Mouse (Mus musculus): Measurements from ENCODE around the gene Olfr1411. TPM values are rescaled to one million over a fixed set of nuclear protein-coding genes. Genes with fewer than 3 reads are reported as not detected.

Gene Olfr1411
- total RNA-seq, 2 experiments from 2014 or later: not detected

DNA sequence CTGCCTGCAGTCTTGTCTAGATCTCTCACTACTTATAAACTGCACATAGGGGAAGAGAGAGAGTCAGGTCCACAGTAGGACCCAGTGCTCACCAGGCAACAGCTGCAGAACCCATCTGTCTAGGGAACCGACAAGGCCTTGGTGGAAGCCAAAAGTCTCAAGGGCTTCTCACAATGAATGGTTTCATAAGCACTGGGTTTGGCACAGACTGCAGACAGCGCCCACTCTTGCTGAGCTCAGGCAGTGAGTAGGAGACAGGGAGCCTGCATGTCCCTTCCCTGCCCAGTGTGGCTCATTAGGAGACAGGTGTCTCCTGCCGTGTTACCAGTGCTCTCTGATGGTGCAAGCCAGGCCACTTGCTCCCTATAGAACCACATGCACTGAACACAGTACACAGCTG, 44.0 kb downstream of the Olfr1411 start:
- DNase-seq (ENCODE audit: low spot score in 2 of 2): peak; percentile 77 to 90

DNA sequence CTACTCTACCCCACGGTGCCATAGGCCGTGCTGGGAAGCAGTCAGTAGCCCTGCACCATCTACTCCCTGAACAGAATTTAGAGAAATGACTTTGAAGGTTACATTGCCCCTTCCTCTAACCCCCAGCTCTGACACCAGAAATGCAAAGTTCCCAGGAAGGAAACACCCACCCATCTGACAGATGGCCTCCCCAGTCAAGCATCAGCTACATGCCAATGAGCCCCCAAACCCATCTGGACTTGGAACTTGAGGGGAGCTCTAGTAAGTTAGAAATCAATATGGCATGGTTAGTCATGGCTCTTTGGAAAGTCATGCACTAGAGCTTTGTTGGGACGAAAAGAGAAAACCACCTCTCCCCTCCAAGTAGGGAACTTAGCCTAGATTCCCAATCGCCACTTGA, 44.5 kb downstream of the Olfr1411 start:
- DNase-seq (ENCODE audit: low spot score in 2 of 2): peak; percentile 56 to 69

DNA sequence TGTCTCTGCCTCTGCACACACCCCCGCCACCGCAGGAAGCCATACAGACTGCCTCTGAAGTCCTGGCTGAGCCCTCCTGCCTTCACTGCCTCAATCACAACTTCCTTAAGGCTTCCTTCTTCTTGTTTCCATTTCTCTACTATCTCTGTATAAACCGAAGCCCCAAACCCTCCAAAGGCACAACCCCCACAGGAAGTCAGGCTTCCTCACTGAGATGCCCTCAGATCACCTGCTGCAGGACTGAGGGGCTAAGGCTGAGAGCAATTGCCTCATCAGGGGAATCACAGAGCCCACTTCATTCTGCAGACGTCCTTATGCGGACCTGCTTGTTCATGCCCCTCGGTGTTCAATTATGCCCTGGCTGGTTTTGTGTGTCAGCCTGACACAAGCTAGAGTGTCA, 46.2 kb downstream of the Olfr1411 start:
- DNase-seq (ENCODE audit: low spot score in 2 of 2): no peak

DNA sequence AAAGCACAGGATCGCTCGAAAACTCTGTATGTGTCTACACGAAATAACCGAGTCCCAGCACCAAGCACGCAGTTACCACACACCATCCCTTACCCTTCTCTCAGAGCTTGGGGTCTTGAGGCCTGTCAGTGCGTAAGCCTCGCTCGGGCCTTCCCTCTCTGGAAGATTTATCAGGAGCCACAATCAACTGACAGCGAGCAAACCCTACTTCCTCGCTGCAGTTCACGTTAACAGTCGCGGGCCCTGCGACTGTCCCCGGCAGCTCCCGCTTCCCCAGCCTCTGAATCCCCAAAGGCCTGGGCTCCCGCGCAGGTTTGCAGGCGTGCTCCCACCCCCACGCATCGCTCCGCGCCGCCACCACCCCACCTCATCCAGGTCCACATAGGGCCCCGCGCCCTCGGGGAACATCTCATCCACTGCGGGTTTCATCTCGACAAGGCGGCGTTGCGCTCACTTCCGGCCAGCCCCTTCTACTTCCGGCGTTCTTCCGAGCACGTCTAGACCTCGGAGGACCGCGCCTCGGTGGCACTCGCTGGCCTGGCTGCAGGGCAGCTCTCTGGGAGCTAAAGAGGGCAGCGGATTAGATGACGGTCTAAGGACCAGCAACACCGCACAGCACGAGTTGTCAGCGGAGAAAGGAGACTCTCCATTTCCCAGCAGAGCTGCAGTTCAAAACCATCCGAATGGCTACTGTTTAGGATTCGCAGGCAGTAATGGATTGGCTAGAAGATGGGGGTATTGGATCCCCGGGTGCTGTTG, 47.5 kb downstream of the Olfr1411 start, which contains the start of gene Cops9:
Gene Cops9, minus strand, starts transcription at position 472 of the 759 bp plus-strand sequence.
- DNase-seq (ENCODE audit: low spot score in 2 of 2): peak; percentile 80 to 93

DNA sequence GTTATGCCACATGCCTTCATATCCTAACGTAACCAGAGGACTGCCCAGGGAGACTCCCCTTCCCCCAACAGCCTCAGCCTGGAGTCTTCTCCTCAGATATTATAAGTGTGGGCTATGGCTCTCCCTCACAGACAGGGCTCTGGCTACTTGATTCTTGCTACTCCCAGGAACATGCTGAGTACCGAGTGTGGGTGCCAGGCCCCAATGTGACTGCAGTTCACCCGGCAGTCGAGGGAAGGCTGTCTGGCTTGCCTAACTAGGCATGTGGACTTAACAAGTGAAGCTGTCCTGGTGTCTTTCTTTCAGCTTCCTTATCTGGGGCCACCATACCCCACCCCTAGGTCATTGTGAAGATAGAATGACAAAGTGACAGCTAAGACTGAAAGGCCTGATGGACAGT, 49.5 kb downstream of the Olfr1411 start:
- no peak for DNase-seq (ENCODE audit: low spot score in 2 of 2)

DNA sequence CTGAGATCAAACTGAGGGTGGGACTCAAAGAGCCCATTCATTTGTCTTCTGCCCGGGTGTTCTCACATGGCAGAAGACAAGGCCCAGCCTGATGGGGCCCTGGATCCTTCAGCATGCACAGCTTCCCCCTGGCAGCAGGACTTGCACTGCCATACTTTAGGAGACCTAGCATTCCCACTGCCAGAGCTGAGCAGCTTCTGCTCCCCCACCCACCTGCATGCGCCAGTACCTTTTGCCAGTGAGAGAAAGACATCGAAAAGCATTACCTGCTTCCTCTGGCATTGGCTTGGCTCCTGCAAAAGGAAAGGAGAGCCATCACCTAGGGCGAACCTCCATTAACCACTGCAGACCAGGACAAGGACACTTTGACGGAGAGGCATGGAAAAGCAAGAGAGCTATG, 50.7 kb downstream of the Olfr1411 start:
- DNase-seq (ENCODE audit: low spot score in 2 of 2): no peak

DNA sequence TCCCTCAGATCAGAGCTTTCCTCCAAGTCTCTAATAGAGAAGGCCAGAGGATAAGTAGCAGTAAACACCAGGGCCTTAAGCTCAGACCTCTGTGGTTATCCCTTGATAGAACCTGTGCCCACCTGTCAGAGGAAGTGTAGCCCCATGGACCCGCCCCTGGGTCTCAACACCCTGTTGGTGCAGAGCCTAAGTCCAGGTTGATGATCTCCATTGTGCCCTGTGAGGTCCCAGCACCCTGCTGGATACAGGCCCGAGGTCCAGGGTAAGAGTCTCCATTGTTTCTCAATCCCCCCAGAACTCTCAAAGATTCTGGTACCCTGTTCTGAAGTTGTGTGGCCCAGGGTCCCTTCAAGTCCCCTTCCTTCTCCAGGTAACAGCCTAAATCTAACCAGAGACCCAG, 51.9 kb downstream of the Olfr1411 start:
- DNase-seq (ENCODE audit: low spot score in 2 of 2): no peak

DNA sequence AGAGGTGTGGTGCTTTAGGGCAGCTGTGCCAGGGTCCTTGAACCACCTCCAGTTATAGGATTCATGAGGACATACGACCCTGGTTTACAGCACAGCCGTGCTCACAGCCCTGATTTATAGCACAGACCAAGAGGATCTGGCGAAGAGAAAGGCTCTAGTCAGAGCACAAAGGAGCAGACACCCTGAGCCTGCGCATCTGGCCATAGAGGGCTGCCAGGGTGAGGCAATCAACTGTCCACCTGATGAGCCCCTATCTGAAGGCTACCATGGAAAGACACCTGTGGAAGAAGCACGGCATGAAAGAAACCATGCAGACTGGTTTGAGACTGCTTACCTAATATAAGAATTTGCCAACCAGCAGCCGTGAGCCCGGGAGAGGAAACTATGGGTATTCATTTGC, 52.4 kb downstream of the Olfr1411 start:
- no peak for DNase-seq (ENCODE audit: low spot score in 2 of 2)

DNA sequence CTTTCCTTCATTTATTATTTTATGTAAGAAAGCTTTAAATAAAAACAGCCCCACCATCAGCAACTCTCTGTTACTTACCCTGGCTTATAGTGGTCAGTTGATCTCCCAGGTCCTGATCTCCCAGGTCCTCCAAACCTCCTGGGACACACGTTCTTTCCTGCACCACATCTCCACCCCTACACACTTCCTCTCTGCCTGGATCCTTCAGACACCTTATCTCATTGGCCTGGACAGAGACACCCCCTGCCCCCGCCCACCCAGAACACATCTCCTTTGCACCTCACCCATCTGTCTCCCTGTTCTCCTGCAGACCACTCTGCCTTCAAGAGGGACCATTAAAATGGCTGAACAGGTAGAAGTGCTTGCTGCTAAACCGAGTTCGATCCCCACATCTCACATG, 52.8 kb downstream of the Olfr1411 start:
- DNase-seq (ENCODE audit: low spot score in 2 of 2): no peak

Other genes starting within 250 kb of the Olfr1411 start
- gene Ndufa10, start 120.6 kb upstream of the Olfr1411 start, total RNA-seq (2021): 100 to 1,000 TPM; 249 to 266 TPM
- gene Olfr1416, start 109.3 kb upstream of the Olfr1411 start, total RNA-seq (2021): not detected
- not detected for gene Olfr1415, start 98.3 kb upstream of the Olfr1411 start, total RNA-seq (2021)
- gene Olfr1414, start 75.8 kb upstream of the Olfr1411 start, total RNA-seq (2021): not detected
- not detected for gene Olfr1413, start 23.1 kb upstream of the Olfr1411 start, total RNA-seq (2021)
- gene Olfr1412, start 8.6 kb upstream of the Olfr1411 start, total RNA-seq (2021): not detected
- gene Olfr1410, start 11.4 kb downstream of the Olfr1411 start, total RNA-seq (2021): not detected
- gene Olfr12, start 23.4 kb downstream of the Olfr1411 start, total RNA-seq (2021): not detected
- 100 to 1,000 TPM; 321 to 334 TPM for gene Cops9, start 47.6 kb downstream of the Olfr1411 start, total RNA-seq (2021)
- 1 to 10 TPM in 1 of 2 experiments, under 1 TPM in 1; 0.91 to 1.0 TPM for gene Otos, start 54.4 kb downstream of the Olfr1411 start, total RNA-seq (2021)
- gene Gpc1, start 237.2 kb downstream of the Olfr1411 start, total RNA-seq (2021): 100 to 1,000 TPM; 136 to 139 TPM